9 mouse cellular contexts compared by ENCODE assay signal in the genomic region with DNA sequence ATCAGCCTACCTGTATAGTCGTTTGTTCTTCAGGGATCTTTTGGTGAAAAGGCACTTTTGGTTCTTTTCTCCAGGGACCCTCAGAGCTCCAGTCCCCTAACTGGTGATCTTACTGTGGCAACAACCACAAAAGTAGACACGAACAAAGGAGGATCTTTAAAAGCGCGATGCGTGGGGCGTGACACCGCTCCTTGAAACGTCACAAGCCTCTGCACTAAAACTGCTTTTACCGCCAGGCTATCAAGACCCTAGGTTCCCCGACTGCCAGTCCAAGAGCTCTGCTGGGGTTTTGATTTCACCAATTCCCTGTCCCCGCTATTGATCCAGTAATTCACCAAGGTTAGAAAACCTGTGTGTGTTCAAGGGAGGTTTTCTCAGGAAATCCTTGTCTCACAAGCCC. TPM values are rescaled to one million over a fixed set of nuclear protein-coding genes. Genes with fewer than 3 reads are reported as not detected.
DNase-seq lines count a peak whose midpoint lies in the region; ATAC-seq lines count a peak whose summit lies in the region.
"Had no signal": no experiment of that assay in that cellular context is flagged by ENCODE, and none has a peak within 500 bp of the region (broad histone marks: within the 10 kb centered on the region; RNA-seq: fewer than 3 reads in every experiment).

No protein-coding gene starts in this region.

- DNase-seq in lung, postnatal 14 days: no peak
- no peak for DNase-seq in right cerebral cortex, postnatal 36 days (ENCODE audit: low spot score in 2 of 2)
- no peak for DNase-seq in kidney, postnatal 10 days
- DNase-seq in layer of hippocampus, adult 9-11 months: no peak
- DNase-seq: gastrocnemius, postnatal 10 days had no signal

- no peaks in the 10 kb centered on the region for H3K36me3 ChIP-seq in lung, embryonic 15.5 days
- H3K36me3 ChIP-seq in forebrain, embryonic 12.5 days (replicated peaks): no peaks in the 10 kb centered on the region
- no peaks in the 10 kb centered on the region for H3K36me3 ChIP-seq in liver, embryonic 12.5 days
- H3K36me3 ChIP-seq in stomach, embryonic 16.5 days (ENCODE audit: control insufficient read depth, insufficient read depth, low read length): no peaks in the 10 kb centered on the region

- WGBS in lung, embryonic 15.5 days: 2% methylated on average over 11 of the region's 11 CpGs
- 1% methylated on average over 11 of the region's 11 CpGs for WGBS in forebrain, embryonic 12.5 days
- under 1% methylated on average over 11 of the region's 11 CpGs for WGBS in liver, embryonic 12.5 days (ENCODE audit: insufficient replicate concordance)
- WGBS in stomach, embryonic 16.5 days: 4% methylated on average over 11 of the region's 11 CpGs

- no peak for ATAC-seq in lung, embryonic 15.5 days (ENCODE audit: borderline replicate concordance, extremely low read depth, low FRiP score, low TSS enrichment)
- ATAC-seq in forebrain, embryonic 12.5 days (ENCODE audit: low FRiP score): no peak
- ATAC-seq in liver, embryonic 12.5 days: no peak
- no peak for ATAC-seq in stomach, embryonic 16.5 days (ENCODE audit: insufficient read depth, low FRiP score)

- peak overlapping the region; percentile 37 for H3K4me3 ChIP-seq in lung, embryonic 15.5 days
- peak overlapping the region; percentile 45 for H3K4me3 ChIP-seq in forebrain, embryonic 12.5 days (replicated peaks)
- peak overlapping the region; percentile 64 for H3K4me3 ChIP-seq in liver, embryonic 12.5 days
- H3K4me3 ChIP-seq in stomach, embryonic 16.5 days (replicated peaks; ENCODE audit: low read length): peak overlapping the region; percentile 37

- peaks cover 63% of the 10 kb centered on the region for H3K27me3 ChIP-seq in lung, embryonic 15.5 days
- H3K27me3 ChIP-seq in forebrain, embryonic 12.5 days: peaks cover 81% of the 10 kb centered on the region
- H3K27me3 ChIP-seq in liver, embryonic 12.5 days (replicated peaks): peaks cover 66% of the 10 kb centered on the region
- H3K27me3 ChIP-seq in stomach, embryonic 16.5 days (ENCODE audit: control insufficient read depth, insufficient read depth, low read length): peaks cover 54% of the 10 kb centered on the region

- peak overlapping the region; percentile 72 for H3K4me2 ChIP-seq in lung, embryonic 15.5 days
- peak overlapping the region; percentile 68 for H3K4me2 ChIP-seq in forebrain, embryonic 12.5 days
- H3K4me2 ChIP-seq in liver, embryonic 12.5 days: peak overlapping the region; percentile 84
- H3K4me2 ChIP-seq in stomach, embryonic 16.5 days (ENCODE audit: low read depth, low read length): peak overlapping the region; percentile 53

- H3K9ac ChIP-seq in lung, embryonic 15.5 days: no peak overlapping the region
- peak overlapping the region; percentile 49; the same call in 1 of the 2 replicates for H3K9ac ChIP-seq in forebrain, embryonic 12.5 days
- H3K9ac ChIP-seq in liver, embryonic 12.5 days: peak overlapping the region; percentile 66
- no peak overlapping the region for H3K9ac ChIP-seq in stomach, embryonic 16.5 days (ENCODE audit: low read length)

- peaks cover 22% of the 10 kb centered on the region for H3K4me1 ChIP-seq in lung, embryonic 15.5 days
- H3K4me1 ChIP-seq in forebrain, embryonic 12.5 days: peaks cover 21% of the 10 kb centered on the region
- peaks cover 47% of the 10 kb centered on the region for H3K4me1 ChIP-seq in liver, embryonic 12.5 days
- peaks cover 10% of the 10 kb centered on the region; the same call in 1 of the 2 replicates for H3K4me1 ChIP-seq in stomach, embryonic 16.5 days (ENCODE audit: control insufficient read depth, insufficient read depth, low read length)

- H3K9me3 ChIP-seq in lung, embryonic 15.5 days: no peaks in the 10 kb centered on the region
- H3K9me3 ChIP-seq in forebrain, embryonic 12.5 days: no peaks in the 10 kb centered on the region
- no peaks in the 10 kb centered on the region for H3K9me3 ChIP-seq in liver, embryonic 12.5 days (replicated peaks)
- no peaks in the 10 kb centered on the region for H3K9me3 ChIP-seq in stomach, embryonic 16.5 days (replicated peaks; ENCODE audit: control insufficient read depth, low read length)

- H3K27ac ChIP-seq in lung, embryonic 15.5 days: no peak overlapping the region
- H3K27ac ChIP-seq in forebrain, embryonic 12.5 days: no peak overlapping the region
- H3K27ac ChIP-seq in liver, embryonic 12.5 days: no peak overlapping the region
- H3K27ac ChIP-seq in stomach, embryonic 16.5 days (ENCODE audit: low read length): no peak overlapping the region

RNA-seq across cellular contexts. Expression of a gene that starts 59.0 kb away (rescaled TPM):
- 51.9 and 53.3 TPM in 2 replicates for polyA plus RNA-seq in lung, embryonic 15.5 days (2015; fragmentation: Nextera tagmentation; extraction: Ambion mirVana)
- polyA plus RNA-seq in forebrain, embryonic 12.5 days (2016; fragmentation: Nextera tagmentation; extraction: Ambion mirVana): 64.1 and 65.6 TPM in 2 replicates
- polyA plus RNA-seq in liver, embryonic 12.5 days (2016; fragmentation: Nextera tagmentation; extraction: Ambion mirVana): 19.5 and 21.6 TPM in 2 replicates
- polyA plus RNA-seq in stomach, embryonic 16.5 days (2015; fragmentation: Nextera tagmentation; extraction: Ambion mirVana): 36.9 and 38.3 TPM in 2 replicates

Comparison
In these comparisons a context has a peak if more than half of its experiments do, and no peak if none do; other contexts are left out.
1. H3K9ac ChIP-seq: peak in forebrain, embryonic 12.5 days (single experiment) and liver, embryonic 12.5 days (single experiment); none in lung, embryonic 15.5 days (single experiment) and stomach, embryonic 16.5 days (single experiment).
2. Peak in every context shown above with its lines, with median percentiles within 50 percentile points of each other: H3K4me2 ChIP-seq and H3K4me3 ChIP-seq.